Mouse (Mus musculus) induced T-regulatory cell, adult 2 months (primary cell): ENCODE data around the gene Ppp2r5b.

Experiments used
- DNase-seq: peaks from one replicate; pipeline ENCODE4 v3.0.0-alpha.2; 2012; ENCODE audit warnings: low read depth

Ppp2r5b gene

DNA sequence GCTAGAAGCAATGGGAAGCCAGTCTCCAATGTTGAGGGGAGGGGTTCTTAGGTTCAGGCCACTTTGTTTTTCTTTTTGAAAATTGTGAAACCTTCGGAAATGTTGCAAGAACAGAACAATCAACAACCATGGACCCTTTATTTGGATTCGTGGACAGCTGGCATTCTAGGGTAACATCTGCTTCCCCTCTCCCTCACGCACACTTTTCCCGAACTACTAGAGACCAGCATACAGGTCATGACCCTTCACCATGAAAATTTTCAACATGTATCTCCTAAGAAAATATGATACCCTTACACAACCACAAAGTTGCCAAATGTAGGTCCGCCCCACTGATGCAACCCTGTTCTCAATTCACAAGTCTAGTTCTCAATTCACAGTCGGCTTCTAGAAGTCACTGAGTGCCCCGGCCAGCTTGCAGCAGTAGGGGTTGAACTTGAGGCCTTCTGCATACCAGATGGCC is 33.0 kb upstream of the Ppp2r5b start:
- no peak for DNase-seq

DNA sequence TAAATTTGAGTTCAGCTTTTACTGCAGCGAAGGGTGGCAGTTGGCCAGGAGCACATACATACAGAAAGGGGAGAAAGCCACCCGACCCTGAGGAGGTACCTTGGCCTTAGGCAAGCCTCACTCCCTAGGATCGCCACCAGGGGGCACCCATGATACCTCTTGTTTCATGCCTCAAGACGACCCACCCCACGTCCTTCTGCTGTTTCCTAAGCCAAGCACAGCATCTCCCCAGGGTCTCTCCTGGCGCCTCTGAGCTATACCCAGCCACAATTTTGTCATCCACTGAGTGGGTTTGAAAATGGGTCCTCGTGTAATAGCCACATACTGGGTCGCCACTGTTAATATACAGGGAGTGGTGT is 32.5 kb upstream of the Ppp2r5b start:
- DNase-seq = peak; percentile 95

DNA sequence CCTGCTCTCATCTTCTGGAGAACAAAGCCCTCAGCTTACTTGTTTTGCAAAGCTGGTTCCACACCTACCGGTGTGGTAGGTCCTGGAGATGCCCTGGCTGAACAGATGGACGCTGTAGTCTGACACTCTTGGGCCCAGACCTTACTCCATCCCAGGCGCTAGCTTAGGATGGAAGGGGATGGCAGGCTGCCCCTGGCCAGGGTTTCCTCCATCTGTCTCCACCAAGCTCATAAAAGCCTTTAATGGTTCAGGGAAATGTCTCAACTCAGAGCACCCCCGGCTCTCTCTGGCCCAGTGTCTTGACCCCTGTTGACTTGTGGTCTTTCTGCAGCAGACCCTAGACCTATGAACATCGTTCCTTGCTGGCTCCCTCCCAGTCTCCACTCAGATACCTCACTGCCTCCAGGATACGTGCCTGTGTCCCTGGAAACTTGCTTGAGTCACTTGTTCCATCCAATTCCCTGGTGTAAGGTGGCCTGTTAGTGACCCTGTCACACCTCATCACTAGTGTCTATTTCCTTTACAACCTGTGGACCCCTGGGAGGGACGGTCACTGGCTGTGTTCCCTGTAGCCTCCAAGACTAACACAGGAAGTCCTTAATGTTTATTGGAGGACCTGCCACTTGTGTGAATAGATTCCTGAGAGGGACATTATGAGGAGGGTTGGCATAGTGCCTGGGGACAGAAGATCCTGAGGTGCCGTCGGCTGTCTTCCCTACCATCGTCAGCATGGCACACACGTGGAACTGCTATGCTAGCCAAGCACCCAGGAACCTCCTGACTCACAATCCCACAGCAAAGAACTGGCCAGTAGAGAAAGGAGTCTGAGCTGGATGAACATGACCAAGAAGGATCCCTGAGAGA is 31.9 kb upstream of the Ppp2r5b start:
- no peak for DNase-seq

DNA sequence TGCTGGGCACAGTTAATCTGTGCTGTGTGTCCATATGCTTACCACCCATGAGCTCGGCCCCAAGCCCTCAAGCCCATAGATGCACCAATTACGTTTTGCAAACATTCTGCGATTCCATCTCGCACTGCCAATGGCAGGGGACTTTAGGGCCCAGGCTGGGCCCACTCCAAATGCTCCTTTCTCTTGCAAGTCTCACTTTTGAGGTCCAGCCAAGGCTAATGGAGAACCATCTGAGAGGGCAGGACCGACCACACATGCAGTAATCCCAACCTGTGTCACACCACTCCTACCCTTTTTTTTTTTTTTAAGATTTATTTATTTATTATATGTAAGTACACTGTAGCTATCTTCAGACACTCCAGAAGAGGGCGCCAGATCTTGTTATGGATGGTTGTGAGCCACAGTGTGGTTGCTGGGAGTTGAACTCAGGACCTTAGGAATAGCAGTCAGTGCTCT is 30.1 kb upstream of the Ppp2r5b start:
- no peak for DNase-seq

DNA sequence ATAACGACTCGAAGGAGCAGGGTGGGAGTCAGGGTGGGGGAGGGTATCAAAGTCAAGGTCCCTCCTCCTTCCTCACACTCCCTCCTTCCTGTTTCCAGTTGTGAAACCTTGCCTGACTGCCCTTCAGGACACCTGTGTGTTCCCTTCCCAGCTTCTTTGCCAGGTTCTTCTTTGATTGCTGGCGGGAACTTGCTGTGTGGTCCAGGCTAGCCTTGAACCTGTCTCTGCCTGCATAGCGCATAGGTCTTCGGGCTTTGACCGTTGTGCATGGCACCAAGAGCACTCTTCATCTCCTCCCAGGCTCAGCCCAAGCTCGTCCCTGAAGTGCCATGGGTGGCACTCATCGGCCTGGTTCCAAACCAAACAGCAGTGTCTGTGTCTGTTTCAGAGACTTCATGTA is 29.3 kb upstream of the Ppp2r5b start:
- no peak for DNase-seq

DNA sequence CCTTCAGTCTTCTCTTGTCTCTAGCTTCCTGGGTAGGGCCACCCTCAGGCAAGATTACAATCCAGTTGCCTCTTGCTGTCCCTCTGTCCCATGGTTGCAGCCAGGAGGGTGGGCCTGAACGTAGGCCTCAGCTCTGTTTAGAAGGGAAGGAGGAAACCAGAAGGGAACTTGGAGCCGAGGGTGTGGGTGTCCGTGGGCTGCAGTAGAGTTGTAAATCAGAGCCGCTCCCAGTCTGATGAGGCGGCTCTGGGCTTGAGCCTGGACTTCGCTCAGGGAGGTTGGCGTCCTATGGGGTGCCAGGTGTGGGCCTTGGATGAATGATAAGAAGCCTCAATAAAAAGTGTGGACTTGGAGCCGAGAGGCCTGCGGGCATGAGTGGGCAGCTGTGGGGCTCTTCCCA is 28.5 kb upstream of the Ppp2r5b start:
- no peak for DNase-seq

DNA sequence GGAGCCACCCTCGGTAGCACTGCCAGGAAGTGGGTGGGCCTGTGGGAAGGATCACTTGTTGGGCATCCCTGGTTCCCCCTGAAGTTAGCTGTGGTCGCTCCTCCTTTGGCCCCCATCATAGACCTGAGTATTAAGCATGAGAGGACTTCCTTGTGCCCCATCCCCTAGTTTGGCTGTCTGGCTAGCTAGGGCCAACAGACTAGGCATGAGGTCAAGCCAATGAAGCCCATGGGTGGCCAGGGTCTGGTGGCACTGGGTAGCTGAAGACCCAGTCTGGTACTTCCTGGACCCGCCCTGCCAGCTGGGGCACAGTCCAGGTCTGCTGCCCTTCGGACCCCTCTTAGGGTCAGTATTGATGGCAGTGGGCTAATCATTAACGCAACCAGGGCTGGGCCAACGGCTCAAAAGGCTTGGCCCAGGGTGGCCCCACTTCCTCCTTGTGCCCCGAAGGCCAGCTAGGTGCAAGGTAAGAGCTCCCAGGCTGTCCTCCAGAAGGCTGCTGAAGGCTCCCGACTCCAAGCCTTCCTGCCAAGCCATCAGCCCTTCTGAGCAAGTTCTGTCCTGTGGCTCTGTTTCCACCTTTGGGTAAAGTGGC is 27.3 kb upstream of the Ppp2r5b start:
- DNase-seq = no peak

DNA sequence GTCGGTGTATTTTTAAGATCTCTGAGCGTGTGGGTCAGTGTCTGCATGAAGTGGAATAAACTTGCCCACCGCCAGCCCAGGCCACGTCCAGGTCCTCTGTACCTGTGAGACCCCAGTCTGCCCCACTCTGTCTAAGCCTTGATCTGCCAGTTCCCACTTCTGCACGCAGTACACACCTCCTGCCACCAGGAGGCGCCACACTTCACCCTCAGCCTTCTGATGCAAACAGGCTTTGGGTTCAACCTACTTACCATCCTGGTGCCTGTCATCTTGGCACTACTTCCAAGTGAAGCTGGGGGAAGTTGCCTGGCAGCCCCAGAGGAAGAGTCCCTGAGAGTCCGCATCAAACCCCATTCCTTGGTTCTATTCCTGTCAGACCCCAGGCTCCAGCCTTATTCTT is 26.6 kb upstream of the Ppp2r5b start:
- DNase-seq = peak; percentile 88

DNA sequence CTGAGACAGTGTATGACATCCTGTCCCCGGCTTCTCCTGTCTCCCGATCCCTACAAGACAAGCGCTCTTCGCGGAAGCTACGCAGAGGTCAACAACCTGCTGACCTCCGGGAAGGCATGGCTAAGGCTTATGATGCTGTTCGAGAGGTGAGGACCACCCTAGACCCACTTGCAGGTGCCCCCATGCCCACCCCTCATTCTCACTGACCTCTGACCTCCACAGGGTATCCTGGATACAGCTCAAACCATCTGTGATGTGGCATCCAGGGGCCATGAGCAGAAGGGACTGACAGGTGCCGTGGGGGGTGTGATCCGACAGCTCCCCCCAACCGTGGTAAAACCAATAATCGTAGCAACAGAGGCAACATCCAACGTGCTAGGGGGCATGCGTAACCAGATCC is 25.7 kb upstream of the Ppp2r5b start:
- no peak for DNase-seq

DNA sequence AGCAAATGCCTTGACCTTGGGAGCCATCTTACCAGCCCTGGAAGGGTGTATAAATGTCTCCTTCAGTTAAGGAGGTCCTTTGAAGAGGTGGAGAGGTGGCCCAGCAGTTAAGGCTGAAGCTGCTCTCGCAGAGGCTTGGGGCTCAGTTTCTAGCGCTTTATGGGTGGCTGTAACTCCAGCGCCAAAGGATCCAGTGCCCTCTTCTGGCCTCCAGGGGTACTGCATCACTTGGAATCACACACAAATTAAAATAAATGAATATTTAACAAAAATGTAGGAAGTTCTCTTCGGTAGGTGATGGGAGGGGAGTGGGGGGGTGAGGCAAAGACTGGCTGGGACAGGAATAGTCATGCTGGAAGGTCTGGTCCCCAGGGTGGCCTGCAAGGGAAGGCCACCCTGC is 25.3 kb upstream of the Ppp2r5b start:
- DNase-seq = peak; percentile 42

DNA sequence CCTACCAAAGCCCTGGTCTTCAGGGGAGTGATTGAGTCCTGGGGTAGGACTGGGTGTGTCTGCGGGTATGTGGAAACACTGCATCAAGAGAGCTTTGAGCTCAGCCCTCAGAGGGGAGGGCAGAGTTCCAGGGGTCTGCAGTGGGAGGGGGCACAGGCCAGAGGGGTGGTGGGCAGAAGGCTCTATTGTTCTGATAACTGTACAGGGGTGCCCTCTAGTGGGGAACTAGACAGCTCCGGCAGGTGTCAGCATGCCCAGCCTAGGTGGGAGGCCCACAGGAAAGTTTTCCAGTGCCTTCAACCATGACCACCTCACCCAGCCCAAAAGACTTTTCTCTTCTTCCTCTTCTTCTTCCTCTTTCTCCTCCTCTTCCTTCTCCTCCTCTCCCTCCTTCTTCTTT is 24.8 kb upstream of the Ppp2r5b start:
- peak; percentile 71 for DNase-seq

DNA sequence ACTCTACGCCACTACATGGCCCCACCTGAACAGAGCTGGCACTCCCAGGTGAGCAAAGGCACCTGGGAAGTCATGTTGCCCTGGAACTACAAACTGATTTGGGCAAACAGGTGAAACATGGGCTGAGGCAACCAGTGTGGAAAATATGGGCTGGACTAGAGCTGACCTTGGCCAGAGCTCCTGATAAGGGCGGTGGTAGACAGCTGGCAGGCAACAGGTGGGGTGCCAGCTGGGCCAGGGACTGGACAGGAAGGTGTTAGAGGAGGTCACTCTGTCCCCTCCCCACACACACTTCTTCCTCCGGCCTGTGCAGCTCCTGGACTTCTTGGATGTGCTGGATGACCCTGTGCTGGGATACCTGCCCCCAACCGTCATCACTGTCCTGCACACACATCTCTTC is 17.3 kb upstream of the Ppp2r5b start:
- DNase-seq = no peak

DNA sequence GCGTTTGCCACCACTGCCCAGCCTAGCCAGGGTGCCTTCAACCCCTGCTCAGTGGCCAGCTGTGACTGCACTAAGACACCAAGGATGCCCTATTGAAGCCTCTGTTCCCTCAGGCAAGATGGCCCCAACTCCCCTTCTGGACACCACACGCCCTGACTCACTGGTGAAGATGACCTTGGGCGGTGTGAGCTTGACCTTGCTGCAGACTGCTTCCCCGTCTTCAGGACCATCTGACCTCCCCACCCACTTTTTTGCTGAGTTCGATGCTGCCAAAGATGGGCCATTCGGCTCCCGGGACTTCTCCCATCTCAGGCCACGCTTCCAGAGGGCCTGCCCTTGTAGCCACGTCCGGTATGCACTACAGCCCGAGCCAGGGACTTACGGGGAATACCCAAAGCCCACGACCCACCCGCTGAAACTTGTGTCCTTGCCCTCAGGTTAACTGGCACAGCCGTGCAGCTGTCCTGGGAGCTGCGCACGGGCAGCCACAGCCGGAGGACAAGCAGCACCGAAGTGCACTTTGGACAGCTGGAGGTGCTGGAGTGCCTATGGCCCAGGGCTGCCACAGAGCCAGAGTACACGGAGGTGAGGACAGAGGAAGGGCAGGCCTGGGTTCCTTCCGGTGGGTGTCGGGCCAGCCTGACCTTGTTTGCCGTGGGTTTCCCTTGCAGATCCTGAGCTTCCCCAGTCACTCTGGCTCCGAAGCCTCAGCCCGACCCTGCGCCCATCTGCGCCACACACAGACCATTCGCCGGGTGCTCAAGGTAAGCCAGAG is 12.0 kb upstream of the Ppp2r5b start:
- DNase-seq = no peak

DNA sequence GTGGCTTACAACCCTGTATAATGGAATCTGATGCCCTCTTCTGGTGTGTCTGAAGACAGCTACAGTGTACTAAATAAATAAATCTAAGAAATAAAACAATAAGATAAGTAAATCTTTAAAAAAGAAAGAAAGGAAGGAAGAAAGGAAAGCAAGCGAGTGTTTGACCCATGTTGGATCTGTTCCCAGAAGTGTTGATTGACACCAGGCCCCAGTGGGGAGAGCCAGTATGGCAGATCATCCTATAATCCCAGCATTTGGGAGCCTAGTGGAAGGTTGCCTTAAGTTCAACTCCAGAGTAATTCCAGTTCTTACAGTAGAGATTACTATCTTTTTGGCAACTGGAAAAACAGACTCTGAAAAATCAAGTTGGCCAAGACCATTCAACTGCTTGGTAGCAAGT is 10.1 kb upstream of the Ppp2r5b start:
- no peak for DNase-seq

DNA sequence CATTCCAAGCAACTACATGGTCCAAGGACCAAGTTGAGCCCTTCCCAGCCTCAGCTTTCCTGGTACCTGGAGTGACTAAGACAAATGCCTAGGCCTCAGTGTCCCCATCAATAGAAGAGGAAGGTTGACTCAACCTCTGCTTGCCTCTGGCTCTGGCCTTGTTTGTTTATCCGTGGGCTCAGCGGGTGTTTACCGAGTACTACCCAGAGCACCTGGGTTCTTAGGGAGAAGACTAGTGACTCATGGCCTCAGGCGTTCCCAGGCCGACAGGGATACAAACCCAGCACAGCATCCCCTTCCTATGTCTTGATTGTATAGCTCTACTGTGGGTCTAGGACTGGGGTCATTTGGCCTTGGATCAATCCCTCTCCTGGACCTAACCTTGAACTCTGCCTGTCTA is 7.6 kb upstream of the Ppp2r5b start:
- DNase-seq = no peak

DNA sequence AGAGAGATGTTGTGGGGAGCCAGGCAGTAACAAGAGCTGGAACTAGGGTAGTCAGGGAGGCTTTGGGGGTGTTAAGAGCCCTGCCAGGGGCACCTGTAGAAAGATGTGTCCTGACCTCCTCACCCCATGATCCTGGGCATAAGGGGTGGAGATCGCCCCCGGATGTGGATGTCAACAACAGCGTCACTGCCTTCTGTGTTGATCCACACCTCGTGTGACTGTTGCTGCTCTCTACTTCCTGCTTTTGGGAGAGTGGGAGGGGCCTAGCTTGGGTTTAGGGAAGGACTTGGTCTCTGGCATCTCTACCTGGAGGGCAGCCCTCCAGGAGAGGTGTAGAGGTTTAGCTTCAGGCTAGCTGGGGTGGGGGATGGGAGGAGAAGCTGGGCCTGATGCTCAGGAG is 6.6 kb upstream of the Ppp2r5b start:
- peak; percentile 93 for DNase-seq

DNA sequence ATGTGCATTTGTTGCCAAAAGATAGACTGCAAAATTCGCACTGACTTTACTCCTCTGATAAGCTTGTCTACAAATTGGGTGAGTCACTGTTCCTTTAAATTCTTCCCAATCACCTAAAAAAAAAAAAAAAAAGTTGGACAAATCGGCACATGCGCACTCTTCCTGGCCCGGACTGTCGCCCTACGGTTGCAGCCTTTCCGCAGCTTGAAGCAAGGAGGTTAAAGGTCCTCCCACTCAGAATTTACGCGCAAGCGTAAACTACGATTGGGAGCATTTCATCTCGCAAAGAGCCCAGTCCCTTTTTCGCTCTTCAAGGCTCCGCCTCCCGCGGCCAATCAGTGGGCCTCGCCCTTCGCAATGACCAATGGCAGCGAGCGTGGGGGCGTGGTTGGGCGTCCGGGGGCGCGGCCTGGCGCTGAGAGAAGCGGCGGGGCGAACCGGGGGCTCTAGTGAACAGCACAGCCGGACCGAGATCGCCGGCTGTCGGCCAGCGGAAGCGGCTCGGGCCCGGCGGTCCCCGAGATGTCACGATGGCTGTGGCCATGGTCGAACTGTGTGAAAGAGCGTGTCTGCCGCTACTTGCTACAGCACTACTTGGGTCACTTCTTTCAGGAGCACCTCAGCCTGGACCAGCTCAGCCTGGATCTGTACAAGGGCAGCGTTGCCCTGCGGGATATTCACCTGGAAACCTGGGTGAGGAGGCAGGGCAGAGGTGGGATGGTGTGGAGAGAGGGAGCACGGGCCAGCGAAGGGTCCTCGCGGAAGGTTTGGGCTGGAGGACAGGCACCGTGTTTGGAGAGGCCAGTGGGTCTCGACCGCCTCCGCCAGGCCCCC is 5.8 kb upstream of the Ppp2r5b start, which contains the start of gene Atg2a:
Gene Atg2a, plus strand, starts transcription at position 395 of the 834 bp plus-strand sequence.
- peak; percentile 99 for DNase-seq

DNA sequence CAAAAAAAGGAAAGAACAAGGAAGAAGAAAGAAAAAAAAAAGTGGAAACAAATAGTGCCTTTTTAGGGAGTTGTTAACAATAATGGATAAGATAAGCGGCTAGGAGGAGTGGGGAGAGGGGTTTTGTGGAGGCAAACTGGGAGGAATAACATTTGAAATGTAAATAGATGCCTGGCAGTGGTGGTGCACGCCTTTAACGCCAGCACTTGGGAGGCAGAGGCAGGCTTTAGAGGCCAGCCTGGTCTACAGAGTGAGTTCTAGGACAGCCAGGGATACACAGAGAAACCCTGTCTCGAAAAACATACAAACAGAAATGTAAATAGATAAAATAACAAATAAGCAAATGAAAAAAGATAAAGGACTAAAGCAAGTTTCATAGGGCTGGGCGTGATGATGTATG is 5.1 kb upstream of the Ppp2r5b start:
- no peak for DNase-seq

DNA sequence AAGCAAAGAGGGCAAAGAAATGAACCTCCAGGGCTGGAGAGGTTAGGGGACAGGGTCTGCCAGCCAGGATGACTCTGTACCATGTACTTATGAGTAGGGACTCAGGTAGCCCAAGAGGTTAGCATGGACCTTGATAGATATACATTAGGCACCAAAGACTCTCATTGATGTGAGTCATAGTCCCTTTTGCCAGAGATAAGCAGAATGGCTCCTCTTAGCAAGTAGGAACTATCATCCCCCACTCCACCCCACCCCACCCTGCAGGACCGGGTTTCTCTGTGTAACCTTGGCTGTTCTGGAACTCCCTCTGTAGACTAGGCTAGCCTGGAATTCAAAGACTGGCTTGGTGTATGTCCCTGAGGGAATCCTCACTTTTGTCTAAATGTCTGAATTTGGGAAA is 4.5 kb upstream of the Ppp2r5b start:
- DNase-seq = no peak

DNA sequence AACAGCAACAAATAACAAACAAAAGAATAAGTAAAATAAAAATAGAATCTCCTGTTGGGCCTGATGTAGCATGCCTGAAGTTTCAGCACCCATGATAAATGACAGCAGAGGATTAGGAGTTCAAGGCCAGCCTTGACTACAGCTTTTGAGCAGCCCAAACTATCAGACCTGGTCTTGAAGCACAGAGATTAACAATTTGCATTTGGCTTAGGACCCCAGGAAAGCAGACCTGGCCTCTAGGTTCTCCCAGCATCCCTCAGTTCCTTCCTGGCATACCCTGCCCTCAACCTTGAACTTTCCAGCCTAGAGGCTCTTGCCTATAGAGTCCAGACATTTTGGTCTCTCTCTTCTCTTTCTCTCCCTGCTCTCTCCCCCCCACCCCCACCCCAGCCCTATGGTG is 3.1 kb upstream of the Ppp2r5b start:
- DNase-seq = no peak

DNA sequence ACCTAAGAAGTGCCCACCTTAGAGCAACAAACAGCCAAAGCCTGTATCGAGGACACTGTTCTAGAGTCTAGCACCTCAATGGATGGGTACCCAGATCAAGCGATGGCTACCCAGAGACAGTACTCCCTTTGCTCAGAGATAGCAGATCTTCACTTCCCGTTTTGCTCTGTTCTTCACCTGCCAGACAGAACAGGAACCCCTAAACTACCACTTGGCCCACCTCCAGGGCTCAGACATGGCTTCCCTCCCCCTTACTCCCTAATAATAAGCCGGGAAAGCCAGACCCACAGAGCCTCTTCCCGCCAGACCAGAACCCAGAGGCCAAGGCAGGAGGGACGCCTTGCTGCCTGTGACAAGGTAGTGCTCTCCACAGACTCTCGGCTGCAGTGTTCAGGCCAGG is 1.2 kb upstream of the Ppp2r5b start:
- DNase-seq = no peak

DNA sequence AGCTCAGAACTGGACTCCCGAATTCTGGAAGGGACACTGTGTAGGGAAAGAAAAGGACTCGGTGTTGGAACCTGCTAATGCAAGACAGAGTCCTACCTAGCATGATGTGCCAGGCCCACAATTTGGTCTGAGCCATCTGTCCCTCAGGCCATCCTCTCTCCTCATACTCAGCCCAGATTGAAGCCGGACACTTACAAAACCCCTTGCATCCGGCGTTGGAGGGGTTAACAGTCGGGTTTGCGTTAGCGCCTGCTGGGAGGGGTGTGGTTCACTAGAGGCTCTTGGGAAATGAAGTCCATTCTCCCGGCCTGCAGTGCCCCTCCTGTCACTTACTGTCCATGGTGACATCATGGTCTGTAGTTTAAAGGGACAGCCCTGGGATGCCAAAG is 375 bp upstream of the Ppp2r5b start:
- peak; percentile 91 for DNase-seq
